Mouse (Mus musculus): ENCODE results near the gene Smg1.

- TF ChIP-seq CTCF (conservative IDR thresholded peaks at IDR 0.05 in 1 of 2, IDR thresholded peaks at IDR 0.05 in 1 of 2; ENCODE audit: low read depth in 2 of 2, low read length in 2 of 2) (no peak), IRF4 (IDR thresholded peaks at IDR 0.05; ENCODE audit: low read depth, low read length) (no peak), GABPA (IDR thresholded peaks at IDR 0.05; ENCODE audit: insufficient replicate concordance, low read depth, low read length) (no peak), EP300 (IDR thresholded peaks at IDR 0.05; ENCODE audit: low read length) (no peak), ELF1 (IDR thresholded peaks at IDR 0.05; ENCODE audit: low read depth, low read length) (no peak), E2F4 (IDR thresholded peaks at IDR 0.05; ENCODE audit: insufficient replicate concordance, low read depth, low read length) (no peak), MXI1 (IDR thresholded peaks at IDR 0.05; ENCODE audit: low read depth, low read length) (0 out of 2 replicates have a peak, but pooled peaks have one; percentile 3)
Measured at GRCm38 (mm10) chr7:118116787-118117538, 126.5 kb downstream of the Smg1 start.
